Mouse (Mus musculus) B cell, adult 2 months (primary cell): ENCODE data around the gene Iqch.

Experiments used
- DNase-seq, 2 experiments: peaks; one replicate each; pipeline ENCODE4 v3.0.0; 2022

Gene Iqch

DNA sequence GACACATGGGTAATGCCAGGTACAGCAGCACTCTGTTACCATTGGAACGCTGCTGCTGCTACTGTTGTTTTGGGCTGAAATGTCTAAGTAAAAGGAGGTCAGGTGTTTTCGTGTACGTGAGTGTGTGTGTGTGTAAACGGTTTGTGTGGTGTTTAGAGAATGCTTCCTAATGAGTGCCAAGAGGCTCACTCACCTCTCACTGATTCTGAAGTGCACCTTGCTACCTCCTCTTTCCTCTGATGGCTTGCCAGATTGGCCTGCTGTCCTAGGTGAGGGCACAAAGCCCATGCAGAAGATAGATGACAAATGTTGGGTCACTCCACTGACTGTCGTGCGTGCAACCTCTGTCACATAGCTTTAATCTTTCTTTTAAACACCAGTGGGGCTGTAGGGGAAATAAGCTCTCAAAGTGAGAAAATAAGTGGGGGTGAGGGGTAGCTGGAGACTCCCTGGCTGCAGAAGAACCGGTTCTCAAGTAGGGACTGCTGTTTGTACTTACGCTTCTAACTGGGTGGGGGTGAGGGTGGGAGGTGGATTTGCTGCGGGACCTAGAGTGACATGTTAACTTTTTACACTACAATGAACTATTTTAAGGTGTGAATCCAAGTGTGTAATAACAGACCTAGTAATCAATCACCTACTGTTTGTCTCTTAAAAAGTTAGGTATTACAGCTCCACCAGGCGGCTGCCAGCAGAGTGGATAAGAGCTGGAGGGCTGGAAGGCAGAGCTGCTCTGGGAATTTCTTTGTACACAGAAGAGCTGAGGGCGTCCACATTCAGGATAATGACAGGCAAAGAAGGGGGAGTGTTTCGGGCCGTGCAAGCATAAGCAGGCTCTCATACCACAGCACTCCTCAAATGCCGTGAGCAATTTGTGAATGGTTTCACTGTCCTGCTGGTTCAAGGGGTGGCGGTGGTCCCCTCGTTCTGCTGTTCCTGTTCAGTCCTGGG is 10.5 kb upstream of the Iqch start:
- DNase-seq: no peak

- no peak for DNase-seq
These were observed 9.7 kb upstream of the Iqch start for GRCm38 (mm10) chr9:63611967-63612366.

DNA sequence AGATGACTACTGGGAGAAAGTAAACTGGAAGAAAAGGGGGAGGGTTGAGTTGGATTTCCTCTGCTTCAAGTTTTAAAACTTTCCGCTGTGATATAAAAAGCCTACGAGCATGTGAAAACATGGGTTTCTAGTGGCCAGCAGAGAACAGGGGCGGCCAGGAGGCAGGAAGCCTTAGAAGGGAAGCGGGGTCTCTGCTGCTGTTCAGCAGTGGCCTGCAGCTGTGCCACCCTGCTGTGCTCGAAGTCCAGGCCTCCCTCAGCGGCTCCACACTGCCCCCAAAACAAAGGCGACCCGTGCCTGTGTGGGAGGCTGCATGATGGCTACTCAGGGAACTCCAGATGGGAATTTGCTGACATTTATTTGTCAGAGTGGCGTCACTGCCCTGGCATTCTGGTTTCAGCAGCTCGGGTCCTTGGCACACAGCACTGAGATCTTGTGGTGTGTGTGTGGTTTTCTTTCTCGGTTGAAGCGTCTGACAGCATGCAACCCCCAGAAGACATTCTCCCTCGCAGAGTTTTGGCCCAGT is 8.6 kb upstream of the Iqch start:
- no peak for DNase-seq

GRCm38 (mm10) chr9:63610231-63610630 is 7.9 kb upstream of the Iqch start:
- DNase-seq: peak in 1 of 2 experiments; percentile 31

DNA sequence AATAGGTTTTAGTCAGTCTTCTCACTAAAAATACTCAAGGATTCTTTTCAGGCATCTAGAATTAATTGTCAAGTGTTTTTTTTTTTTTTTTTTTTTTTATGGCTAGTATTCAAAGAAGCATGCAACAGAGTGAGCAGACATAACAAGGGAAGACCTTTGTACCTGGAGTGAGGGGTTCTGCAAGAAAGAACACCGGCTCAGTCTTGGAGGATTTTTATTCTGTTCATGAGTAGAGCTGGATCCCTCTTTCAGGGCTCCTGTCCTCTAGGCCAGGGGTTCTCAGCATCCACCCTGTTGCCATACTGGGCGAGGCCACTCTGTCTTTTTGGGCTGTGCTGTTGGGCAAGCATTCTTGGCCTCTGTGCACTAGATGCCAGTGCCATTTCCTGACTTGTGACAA is 7.5 kb upstream of the Iqch start:
- DNase-seq: no peak

DNA sequence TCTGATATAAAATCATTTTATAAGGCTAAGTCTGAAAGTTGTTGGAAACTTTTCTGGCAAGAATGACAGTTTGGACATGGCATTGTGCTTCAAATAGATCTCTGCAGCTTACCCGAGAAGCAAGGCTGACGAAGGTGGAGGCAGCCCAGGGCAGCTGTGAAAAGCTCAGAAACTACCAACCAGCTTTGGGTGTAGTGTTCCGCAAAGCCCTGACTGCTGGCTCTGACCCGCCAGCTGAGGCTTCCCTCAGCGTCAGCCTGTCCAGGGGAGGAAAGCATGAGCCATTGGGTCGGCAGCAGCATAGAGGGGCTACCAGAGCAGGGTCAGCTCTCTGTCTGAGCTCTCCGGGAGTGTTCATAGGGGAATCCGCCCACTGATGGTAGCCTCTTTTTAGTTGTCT is 7.0 kb upstream of the Iqch start:
- DNase-seq: no peak

- DNase-seq: no peak
These were observed 5.7 kb upstream of the Iqch start for GRCm38 (mm10) chr9:63608006-63608405.

- DNase-seq: peak; percentile 38
These were observed 4.3 kb upstream of the Iqch start for GRCm38 (mm10) chr9:63606594-63606993.

DNA sequence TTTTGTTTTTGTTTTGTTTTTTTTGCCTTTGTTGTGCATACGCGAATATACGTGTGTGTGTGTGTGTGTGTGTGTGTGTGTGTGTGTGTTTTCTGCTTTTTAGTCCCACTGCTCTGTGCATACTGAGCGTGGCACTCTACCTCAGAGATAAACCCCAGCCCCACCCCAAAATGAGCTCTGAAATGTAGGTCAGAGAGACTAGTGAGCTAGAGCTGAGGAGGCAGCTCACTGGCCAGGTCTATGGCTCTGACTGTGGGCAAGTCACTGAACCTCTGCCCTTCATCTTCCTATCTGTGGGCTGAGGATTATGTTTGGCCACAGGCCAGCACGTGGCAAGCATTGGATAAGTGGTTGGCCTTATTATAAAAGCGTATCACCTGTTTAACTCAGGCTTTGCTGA is 1.6 kb upstream of the Iqch start:
- DNase-seq: no peak

- no peak for DNase-seq
These were observed 5.6 kb downstream of the Iqch start for GRCm38 (mm10) chr9:63596660-63597059.

DNA sequence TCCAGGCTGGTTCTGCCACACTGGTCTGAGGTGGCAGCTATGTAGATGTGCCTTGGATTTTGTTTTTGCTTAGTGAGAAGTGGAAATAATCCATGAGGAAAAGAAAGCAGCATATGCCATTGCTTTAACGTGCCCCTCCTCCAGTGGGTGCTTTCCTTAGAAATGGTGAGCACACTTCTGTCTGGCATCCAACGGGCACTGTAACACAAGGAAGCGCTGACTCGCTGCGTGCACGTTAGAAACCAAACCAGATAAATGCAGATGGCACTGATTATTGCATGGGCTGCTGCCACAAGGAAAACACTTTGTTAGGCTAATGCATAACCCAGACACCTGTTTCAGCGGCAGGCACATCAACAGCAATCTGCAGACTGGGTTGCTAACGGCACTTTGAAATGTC is 6.6 kb downstream of the Iqch start:
- DNase-seq: no peak

DNA sequence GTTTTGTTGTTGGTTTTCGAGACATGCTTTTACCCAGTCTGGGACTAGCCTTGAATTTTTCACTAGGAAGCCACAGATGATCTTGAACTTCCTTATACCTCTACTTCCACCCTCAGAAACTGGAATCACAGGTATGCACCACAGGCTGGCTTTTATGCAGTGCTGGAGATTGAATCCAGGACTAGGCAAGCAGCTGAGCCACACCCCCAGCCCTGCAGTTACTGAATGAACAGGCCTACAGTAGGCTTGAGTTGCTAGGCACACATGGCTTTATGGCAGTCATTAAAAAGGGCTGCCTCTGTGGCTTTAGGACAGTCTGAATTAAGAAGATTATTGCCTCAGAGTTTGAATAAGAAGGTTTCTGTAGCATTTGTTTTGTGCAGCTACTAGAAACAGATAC is 7.3 kb downstream of the Iqch start:
- no peak for DNase-seq

GRCm38 (mm10) chr9:63591661-63592256 is 10.5 kb downstream of the Iqch start:
- DNase-seq: no peak

DNA sequence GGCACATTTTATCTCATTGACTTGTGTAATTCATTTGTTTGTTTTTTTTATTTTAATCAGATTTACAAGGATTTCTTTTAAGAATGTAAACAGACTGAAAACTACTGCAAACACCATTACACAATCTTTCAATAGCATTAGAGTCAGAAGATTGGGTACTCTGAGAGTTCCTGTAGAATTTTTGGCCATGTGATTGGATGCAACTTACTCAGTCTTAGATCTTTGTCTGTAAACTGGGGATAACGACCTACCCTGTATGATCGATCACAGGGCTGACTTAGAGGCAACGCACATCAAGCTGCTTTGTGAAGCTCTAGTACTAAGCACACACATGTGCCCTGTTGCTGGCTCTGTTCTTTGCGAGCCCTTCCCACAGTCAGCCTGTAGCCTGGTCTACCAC is 11.7 kb downstream of the Iqch start:
- no peak for DNase-seq

GRCm38 (mm10) chr9:63589209-63589608 is 13.1 kb downstream of the Iqch start:
- DNase-seq: no peak

DNA sequence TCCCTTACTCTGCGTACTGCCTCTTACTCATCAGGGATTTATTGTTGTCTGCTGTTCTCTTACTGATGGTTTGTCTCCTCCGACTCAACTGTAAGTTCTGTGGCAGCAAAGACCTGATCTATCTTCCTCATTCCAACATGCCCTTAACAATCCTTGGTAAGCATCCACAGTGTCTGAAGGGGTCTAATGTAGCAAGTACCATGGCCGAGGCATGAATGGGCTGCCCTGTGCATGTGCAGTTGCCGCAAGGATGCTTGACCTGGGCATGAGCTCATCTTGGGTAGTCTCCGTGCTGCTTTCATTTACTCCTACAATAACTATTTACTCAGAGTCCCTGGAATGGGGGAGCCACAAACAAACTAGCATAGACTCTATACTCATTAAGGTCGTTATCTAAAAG is 17.0 kb downstream of the Iqch start:
- DNase-seq: no peak

DNA sequence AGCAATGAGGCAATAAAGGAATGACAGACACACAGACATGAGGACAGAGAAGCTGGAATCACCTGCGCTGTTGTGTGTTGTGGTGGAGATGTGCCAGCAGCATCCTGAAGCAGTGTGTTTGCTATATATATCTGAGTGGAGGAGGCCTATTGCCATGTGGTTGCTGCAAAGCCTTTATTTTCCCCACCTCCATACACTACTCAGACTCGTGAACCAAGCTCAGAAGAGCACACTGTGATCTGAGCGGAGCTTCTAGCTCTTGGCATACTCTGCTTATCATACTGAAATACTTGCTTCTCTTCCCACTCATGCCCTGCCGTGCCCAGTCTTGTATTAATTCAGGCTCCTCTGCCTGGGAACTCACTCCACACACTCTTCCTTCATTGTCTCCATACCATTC is 20.5 kb downstream of the Iqch start:
- DNase-seq: no peak

- DNase-seq: no peak
These were observed 22.2 kb downstream of the Iqch start for GRCm38 (mm10) chr9:63580046-63580445.

- DNase-seq: peak in 1 of 2 experiments; percentile 7
These were observed 22.6 kb downstream of the Iqch start for GRCm38 (mm10) chr9:63579644-63580043.

DNA sequence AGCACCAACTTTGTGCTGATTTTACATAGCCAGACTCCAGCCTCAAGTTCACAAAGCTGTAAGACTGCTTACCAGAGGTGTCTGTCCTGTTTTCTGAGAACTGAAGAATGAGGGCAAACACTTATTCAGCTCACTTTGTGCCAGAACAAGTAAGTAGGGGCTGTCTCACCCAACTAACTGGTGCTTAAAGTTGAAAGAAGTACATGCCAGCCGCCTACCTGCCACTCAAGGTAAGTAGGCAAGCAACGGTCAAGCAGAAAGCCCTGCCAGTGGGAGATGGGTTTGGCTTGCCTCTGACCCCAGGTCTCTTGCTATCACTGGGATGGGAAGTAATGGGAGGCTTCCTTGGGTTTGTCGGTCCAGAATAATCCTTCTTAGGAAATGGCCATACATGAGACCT is 24.8 kb downstream of the Iqch start:
- no peak for DNase-seq

- peak; percentile 5 to 13 for DNase-seq
These were observed 29.4 kb downstream of the Iqch start for GRCm38 (mm10) chr9:63572874-63573273.

DNA sequence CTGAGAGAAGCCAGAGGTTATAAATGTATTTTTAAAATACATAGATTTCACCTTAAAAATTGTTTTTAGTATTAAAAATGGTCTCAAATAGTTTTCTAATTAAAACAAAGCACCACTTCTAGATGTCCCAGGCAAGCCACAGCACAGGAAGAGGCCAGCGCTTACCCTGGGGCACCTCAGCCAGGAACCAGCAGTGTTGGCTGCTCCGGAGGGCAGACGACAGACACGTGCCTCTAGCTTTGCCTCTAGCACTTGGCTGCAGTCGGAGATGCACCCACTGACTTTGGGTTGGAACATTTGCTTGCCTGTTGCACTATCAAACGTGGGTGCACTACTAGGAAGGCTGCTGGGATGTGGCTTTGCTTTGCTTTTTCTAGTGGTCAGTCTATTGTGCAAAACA is 30.4 kb downstream of the Iqch start:
- DNase-seq: no peak

DNA sequence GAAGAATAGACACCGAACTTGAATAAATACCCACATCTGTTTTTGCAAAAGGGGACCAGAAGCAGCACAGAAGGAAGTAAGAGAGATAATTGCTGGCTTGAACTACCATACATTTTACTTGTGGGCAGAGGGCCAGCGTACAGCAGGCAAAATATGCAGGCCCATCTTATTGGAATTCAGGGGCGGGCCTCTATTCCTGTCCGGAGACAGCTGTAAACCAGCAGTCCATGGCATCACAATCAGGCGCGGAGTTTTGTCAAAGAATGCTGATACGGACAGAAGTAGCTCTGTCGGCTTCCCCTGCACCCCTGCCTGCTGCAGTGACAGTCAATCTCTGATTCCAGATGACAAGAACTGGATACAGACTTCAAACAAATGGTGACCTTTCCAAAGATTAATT is 33.5 kb downstream of the Iqch start:
- DNase-seq: no peak

GRCm38 (mm10) chr9:63568314-63568713 is 34.0 kb downstream of the Iqch start:
- no peak for DNase-seq
